Mouse (Mus musculus) liver, embryonic 18 days (tissue): ENCODE results near the gene Ubxn10. TPM values are rescaled to one million over a fixed set of nuclear protein-coding genes. Genes with fewer than 3 reads are reported as not detected.

Experiments used
- polyA plus RNA-seq: library from polyadenylated mRNA; depleted of rRNA; stranded (reverse); fragments of >200 nt; gene quantifications from 2 replicates; pipeline ENCODE4 v1.2.3, GENCODE M21; 2012; rRNA removed

The Ubxn10 gene
- 0.06 and 0.10 TPM in 2 replicates for polyA plus RNA-seq

GRCm38 (mm10) chr4:138737031-138737430 is at the start of gene Ubxn10:
Gene Ubxn10 (minus strand): TSS chr4:138737167.

GRCm38 (mm10) chr4:138775435-138775834 is 38.5 kb upstream of the Ubxn10 start, which contains the start of gene Pla2g2d:
Gene Pla2g2d (plus strand): TSS chr4:138775735.

DNA sequence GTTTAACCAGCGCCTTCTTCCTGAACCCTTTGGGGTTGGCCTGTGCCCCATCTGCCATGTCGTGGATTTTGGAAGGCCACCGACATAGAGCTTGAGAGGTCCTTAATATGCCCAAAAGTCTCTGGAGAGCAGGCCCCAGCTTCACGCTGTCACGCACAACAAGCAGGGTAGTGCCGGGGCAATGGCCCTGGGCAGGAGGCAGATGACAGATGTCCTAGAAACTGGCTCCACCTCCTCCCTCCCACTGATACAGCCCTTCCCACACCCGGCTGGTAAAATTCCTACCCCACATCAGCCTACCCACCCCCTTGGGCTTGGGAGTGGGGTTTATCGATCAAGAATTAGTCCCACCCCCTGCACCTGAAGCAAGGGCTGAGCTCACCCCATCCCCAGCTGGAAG is 20.4 kb upstream of the Ubxn10 start, which contains the start of gene Pla2g2f:
Gene Pla2g2f (minus strand): TSS at position 211 of the 400 bp plus-strand sequence.

DNA sequence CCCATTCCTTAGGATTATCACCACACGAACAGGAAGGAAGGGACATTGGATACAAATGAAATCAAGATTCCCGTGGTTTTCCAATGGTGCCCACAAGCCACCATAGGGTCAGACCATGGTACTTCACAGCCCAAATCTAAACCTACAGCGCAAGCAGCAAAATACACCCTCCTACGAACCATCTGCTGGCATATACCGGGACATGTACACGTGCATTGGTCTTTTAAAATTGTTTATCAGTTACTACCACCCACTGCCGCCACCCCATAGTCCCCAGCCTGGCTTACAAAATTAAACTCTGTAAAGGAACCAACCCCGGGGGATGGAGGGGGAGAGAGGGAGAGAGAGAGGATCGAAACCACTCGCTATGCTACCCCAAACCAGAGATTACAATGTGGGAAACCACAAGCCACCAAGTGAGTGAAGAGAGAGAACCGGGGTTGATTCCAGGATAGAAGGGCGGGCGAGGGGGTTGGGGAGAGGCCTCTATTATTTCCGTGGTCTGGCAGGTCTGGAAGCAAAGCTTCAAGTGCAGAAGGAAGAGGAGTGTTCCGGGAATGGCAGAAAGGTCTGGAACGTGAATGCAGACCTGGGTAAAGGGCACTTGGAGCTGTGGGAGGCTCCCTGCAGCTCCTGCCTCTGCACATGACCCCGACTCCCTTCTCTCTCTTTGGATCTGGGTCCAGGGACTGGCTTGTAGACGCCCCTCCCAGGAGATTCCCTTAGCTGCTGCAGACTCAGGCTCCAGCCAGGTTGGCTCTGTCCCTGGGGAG is 12.4 kb downstream of the Ubxn10 start, which contains the start of gene Pla2g2c:
Gene Pla2g2c (plus strand): TSS at position 439 of the 773 bp plus-strand sequence.

Other genes with a start within 250 kb of the Ubxn10 start
- not detected in 2 replicates for gene Vwa5b1, start 101.3 kb downstream of the Ubxn10 start, polyA plus RNA-seq
- 0.02 TPM in 1 of 2 replicates, not detected in the other for gene Pla2g2c, start 12.4 kb downstream of the Ubxn10 start, polyA plus RNA-seq
- 0.01 and 0.02 TPM in 2 replicates for gene Pla2g2f, start 20.5 kb upstream of the Ubxn10 start, polyA plus RNA-seq
- 0.05 and 0.06 TPM in 2 replicates for gene Pla2g2d, start 38.6 kb upstream of the Ubxn10 start, polyA plus RNA-seq
- 0.05 TPM in 1 of 2 replicates, not detected in the other for gene Pla2g5, start 126.3 kb upstream of the Ubxn10 start, polyA plus RNA-seq
- not detected in 2 replicates for gene Gm13030, start 136.8 kb upstream of the Ubxn10 start, polyA plus RNA-seq
- gene Pla2g2e, start 140.8 kb upstream of the Ubxn10 start, polyA plus RNA-seq = not detected in 2 replicates
- 1.6 and 2.1 TPM in 2 replicates for gene Otud3, start 176.8 kb upstream of the Ubxn10 start, polyA plus RNA-seq
- gene Rnf186, start 229.9 kb upstream of the Ubxn10 start, polyA plus RNA-seq = 1.5 and 2.1 TPM in 2 replicates
- gene Tmco4, start 235.7 kb upstream of the Ubxn10 start, polyA plus RNA-seq = 4.7 and 4.8 TPM in 2 replicates